Mouse (Mus musculus) hindbrain, embryonic 16.5 days (tissue): Measurements from ENCODE around the gene P2ry2. TPM values are rescaled to one million over a fixed set of nuclear protein-coding genes. Genes with fewer than 3 reads are reported as not detected.

Source experiments
- ATAC-seq: fragments of 200-750 bp; cut with Nextera tagmentation; 2 replicates; pipeline ENCODE4 v1.8.0; 2017; ENCODE audit warnings: moderate TSS enrichment, moderate library complexity
- H3K27ac ChIP-seq: fragments of 300-500 bp; sonication (generic); 2 replicates; pipeline ENCODE4 v1.5.1; 2014; ENCODE audit warnings: low read depth, mild to moderate bottlenecking, control low read depth, low read length, moderate library complexity
- H3K27me3 ChIP-seq: fragments of 300-500 bp; sonication (generic); replicated peaks from 2 replicates; pipeline ENCODE4 v1.6.1; 2014; ENCODE audit warnings: low read length; ENCODE audit not compliant: control insufficient read depth, insufficient read depth
- H3K36me3 ChIP-seq: fragments of 300-500 bp; sonication (generic); 2 replicates; pipeline ENCODE4 v1.6.1; 2014; ENCODE audit warnings: mild to moderate bottlenecking, low read length, moderate library complexity, mixed read lengths; ENCODE audit not compliant: control insufficient read depth, insufficient read depth
- H3K4me1 ChIP-seq: fragments of 300-500 bp; sonication (generic); 2 replicates; pipeline ENCODE4 v1.6.1; 2014; ENCODE audit warnings: low read depth, low read length; ENCODE audit not compliant: control insufficient read depth, insufficient read depth
- H3K4me2 ChIP-seq: fragments of 300-500 bp; sonication (generic); 2 replicates; pipeline ENCODE4 v1.6.1; 2014; ENCODE audit warnings: mild to moderate bottlenecking, low read length, control low read depth, moderate library complexity
- H3K4me3 ChIP-seq: fragments of 300-500 bp; sonication (generic); 2 replicates; pipeline ENCODE4 v1.5.1; 2014; ENCODE audit warnings: mild to moderate bottlenecking, low read length, control low read depth, moderate library complexity
- H3K9ac ChIP-seq: fragments of 300-500 bp; sonication (generic); 2 replicates; pipeline ENCODE4 v1.6.1; 2014; ENCODE audit warnings: low read depth, mild to moderate bottlenecking, control low read depth, low read length, moderate library complexity
- H3K9me3 ChIP-seq: fragments of 300-500 bp; sonication (generic); 2 replicates; pipeline ENCODE4 v1.6.1; 2014; ENCODE audit warnings: mild to moderate bottlenecking, low read length, moderate library complexity; ENCODE audit not compliant: control insufficient read depth
- WGBS: fragments of 180-500 bp; shearing (Covaris S2); extraction: QIAGEN DNeasy Blood & Tissue Kit; methylation state at CpG from one replicate; pipeline ENCODE4 v1.1.7; 2014; 5-methylcytosine and 5-hydroxymethylcytosine counted together
- polyA plus RNA-seq: library from polyadenylated mRNA; unstranded; fragments of >200 nt; fragmentation: Nextera tagmentation; extraction: Ambion mirVana; gene quantifications from 2 replicates; pipeline ENCODE4 v1.2.1, GENCODE M21; 2015

The P2ry2 gene
- polyA plus RNA-seq, 1 experiment from 2014 or later: 0.64 TPM

- WGBS: 90% methylated on average over 9 of the region's 9 CpGs
- Histone ChIP-seq H3K4me1 (no peaks in the 10 kb centered on the region; the same call in 1 of the 2 replicates), H3K4me2 (no peak overlapping the region), H3K27me3 (no peaks in the 10 kb centered on the region), H3K4me3 (no peak overlapping the region), H3K36me3 (no peaks in the 10 kb centered on the region), H3K9ac (no peak overlapping the region), H3K9me3 (no peaks in the 10 kb centered on the region), H3K27ac (no peak overlapping the region)
- ATAC-seq: no peak
Measured at GRCm38 (mm10) chr7:101028991-101029390, 16.3 kb upstream of the P2ry2 start.

GRCm38 (mm10) chr7:101028444-101028757, 15.7 kb upstream of the P2ry2 start:
- Histone ChIP-seq H3K27ac (no peak overlapping the region), H3K9ac (no peak overlapping the region), H3K9me3 (no peaks in the 10 kb centered on the region), H3K4me2 (no peak overlapping the region), H3K36me3 (no peaks in the 10 kb centered on the region), H3K4me1 (no peaks in the 10 kb centered on the region; the same call in 1 of the 2 replicates), H3K4me3 (no peak overlapping the region), H3K27me3 (no peaks in the 10 kb centered on the region)
- no peak for ATAC-seq
- WGBS: 86% methylated on average over 5 of the region's 5 CpGs

- H3K36me3 ChIP-seq: no peaks in the 10 kb centered on the region
- H3K9ac ChIP-seq: no peak overlapping the region
- 86% methylated on average over 10 of the region's 10 CpGs for WGBS
- no peaks in the 10 kb centered on the region for H3K27me3 ChIP-seq
- no peak overlapping the region for H3K27ac ChIP-seq
- H3K4me1 ChIP-seq: no peaks in the 10 kb centered on the region; the same call in 1 of the 2 replicates
- ATAC-seq: no peak
- H3K9me3 ChIP-seq: no peaks in the 10 kb centered on the region
- no peak overlapping the region for H3K4me3 ChIP-seq
- no peak overlapping the region for H3K4me2 ChIP-seq
Measured at GRCm38 (mm10) chr7:101027623-101028443, 15.2 kb upstream of the P2ry2 start.

DNA sequence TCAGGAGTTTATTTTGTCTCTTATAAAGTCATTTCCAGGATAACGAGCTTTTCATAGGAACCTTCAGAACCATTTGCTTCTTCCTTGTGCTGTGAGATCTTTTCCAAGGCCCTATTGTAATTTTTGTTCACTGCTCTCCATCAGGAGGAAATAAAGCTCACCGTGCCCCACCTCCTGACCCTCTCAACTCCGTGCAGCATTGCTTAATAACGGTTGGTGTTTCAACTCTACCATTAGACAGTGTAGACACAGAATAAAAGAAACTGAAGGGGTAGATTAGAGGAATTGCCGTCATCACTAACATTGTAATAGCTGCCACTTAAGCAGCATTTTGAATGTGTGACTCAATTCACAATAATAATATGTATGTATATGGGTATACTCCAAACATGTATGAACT, 14.2 kb upstream of the P2ry2 start:
- Histone ChIP-seq H3K27ac (no peak overlapping the region), H3K4me2 (no peak overlapping the region), H3K27me3 (no peaks in the 10 kb centered on the region), H3K36me3 (no peaks in the 10 kb centered on the region), H3K4me3 (no peak overlapping the region), H3K4me1 (no peaks in the 10 kb centered on the region; the same call in 1 of the 2 replicates), H3K9ac (no peak overlapping the region), H3K9me3 (no peaks in the 10 kb centered on the region)
- ATAC-seq: no peak
- 63% methylated on average over 5 of the region's 5 CpGs for WGBS

GRCm38 (mm10) chr7:101017492-101017891, 4.8 kb upstream of the P2ry2 start:
- H3K27ac ChIP-seq: peak overlapping the region; percentile 42; the same call in 1 of the 2 replicates
- ATAC-seq: peak; percentile 61
- H3K36me3 ChIP-seq: no peaks in the 10 kb centered on the region
- 66% methylated on average over 6 of the region's 6 CpGs for WGBS
- H3K27me3 ChIP-seq: peaks cover 10% of the 10 kb centered on the region
- no peaks in the 10 kb centered on the region for H3K9me3 ChIP-seq
- no peak overlapping the region for H3K4me2 ChIP-seq
- no peak overlapping the region for H3K4me3 ChIP-seq
- no peak overlapping the region for H3K9ac ChIP-seq
- no peaks in the 10 kb centered on the region; the same call in 1 of the 2 replicates for H3K4me1 ChIP-seq

GRCm38 (mm10) chr7:101017021-101017461, 4.4 kb upstream of the P2ry2 start:
- no peaks in the 10 kb centered on the region; the same call in 1 of the 2 replicates for H3K4me1 ChIP-seq
- no peak overlapping the region for H3K4me3 ChIP-seq
- no peaks in the 10 kb centered on the region for H3K36me3 ChIP-seq
- WGBS: 45% methylated on average over 7 of the region's 7 CpGs
- no peak overlapping the region for H3K4me2 ChIP-seq
- ATAC-seq: peak; percentile 82
- peak overlapping the region; percentile 42; the same call in 1 of the 2 replicates for H3K27ac ChIP-seq
- H3K27me3 ChIP-seq: peaks cover 12% of the 10 kb centered on the region
- H3K9ac ChIP-seq: no peak overlapping the region
- no peaks in the 10 kb centered on the region for H3K9me3 ChIP-seq

- peaks cover 27% of the 10 kb centered on the region for H3K27me3 ChIP-seq
- no peak for ATAC-seq
- 59% methylated on average over 1 of the region's 1 CpGs for WGBS
- no peak overlapping the region for H3K9ac ChIP-seq
- no peak overlapping the region for H3K27ac ChIP-seq
- H3K9me3 ChIP-seq: no peaks in the 10 kb centered on the region
- H3K4me2 ChIP-seq: no peak overlapping the region
- no peaks in the 10 kb centered on the region for H3K36me3 ChIP-seq
- no peak overlapping the region for H3K4me3 ChIP-seq
- H3K4me1 ChIP-seq: peaks cover 7% of the 10 kb centered on the region
Measured at GRCm38 (mm10) chr7:101014985-101015384, 2.3 kb upstream of the P2ry2 start.

GRCm38 (mm10) chr7:101014041-101014440, 1.4 kb upstream of the P2ry2 start:
- peaks cover 35% of the 10 kb centered on the region for H3K27me3 ChIP-seq
- no peak for ATAC-seq
- no peak overlapping the region for H3K27ac ChIP-seq
- no peak overlapping the region for H3K9ac ChIP-seq
- no peak overlapping the region for H3K4me2 ChIP-seq
- WGBS: 19% methylated on average over 9 of the region's 9 CpGs
- no peaks in the 10 kb centered on the region for H3K9me3 ChIP-seq
- no peaks in the 10 kb centered on the region for H3K36me3 ChIP-seq
- no peak overlapping the region for H3K4me3 ChIP-seq
- peaks cover 7% of the 10 kb centered on the region for H3K4me1 ChIP-seq

- Histone ChIP-seq H3K27ac (no peak overlapping the region), H3K36me3 (no peaks in the 10 kb centered on the region), H3K4me3 (peak overlapping the region; percentile 53), H3K9ac (peak overlapping the region; percentile 66), H3K27me3 (peaks cover 35% of the 10 kb centered on the region), H3K4me1 (peaks cover 7% of the 10 kb centered on the region), H3K4me2 (peak overlapping the region; percentile 92), H3K9me3 (no peaks in the 10 kb centered on the region)
- under 1% methylated on average over 53 of the region's 53 CpGs for WGBS
- peak; percentile 86 for ATAC-seq
Measured at GRCm38 (mm10) chr7:101011681-101012367, 842 bp downstream of the P2ry2 start.
